Mouse (Mus musculus): Measurements from ENCODE around the gene Tspan6.

Gene Tspan6

DNA sequence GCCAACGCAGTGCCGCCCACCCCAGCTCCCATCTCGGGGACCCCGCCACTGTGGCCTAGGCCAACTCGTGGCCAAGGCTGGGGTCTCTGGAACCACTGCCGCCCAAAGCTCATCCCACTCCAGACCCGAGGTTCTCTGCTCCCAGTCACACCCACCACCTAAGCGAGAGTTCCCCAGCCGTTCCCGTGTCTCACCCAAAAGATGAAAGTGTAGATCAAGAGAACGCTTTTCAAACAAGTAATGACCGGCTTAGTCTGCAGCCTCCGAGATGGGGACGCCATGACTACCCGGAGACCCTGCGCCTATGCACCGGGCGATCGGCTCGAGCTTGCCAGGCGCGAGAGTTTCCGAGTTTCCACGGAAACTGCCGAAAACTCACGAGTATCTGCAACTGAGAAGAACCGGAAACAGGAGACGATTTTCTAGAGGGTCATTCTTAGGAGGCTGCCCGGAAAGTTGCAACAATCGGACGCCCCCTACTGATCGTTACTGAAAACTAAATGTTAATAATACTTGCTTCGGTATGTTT, at the start of gene Tspan6:
Tspan6 (minus strand) TSS at position 416 of the 529 bp plus-strand sequence.
- peak; percentile 77 for DNase-seq (ENCODE audit: low spot score)

DNA sequence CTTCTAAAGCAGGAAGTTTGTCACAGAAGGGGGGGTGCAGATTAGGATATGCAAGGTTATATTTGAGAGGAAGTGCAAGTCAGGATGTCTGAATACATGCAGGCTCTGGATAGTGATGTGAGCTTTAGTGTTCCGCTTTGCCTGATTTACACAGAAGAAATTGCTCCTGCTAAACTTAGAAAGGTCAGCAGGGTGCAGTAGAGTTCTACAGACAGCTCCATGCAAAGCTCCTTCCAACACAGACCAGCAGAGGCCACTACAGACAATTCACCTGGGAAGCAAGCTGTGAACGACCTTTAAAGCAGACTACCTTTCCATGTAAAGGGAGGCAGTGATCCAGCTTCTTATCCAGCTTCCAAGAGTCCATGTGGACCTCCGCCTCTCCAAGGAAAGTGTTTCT, 49.2 kb upstream of the Tspan6 start:
- DNase-seq (ENCODE audit: low spot score) = no peak

DNA sequence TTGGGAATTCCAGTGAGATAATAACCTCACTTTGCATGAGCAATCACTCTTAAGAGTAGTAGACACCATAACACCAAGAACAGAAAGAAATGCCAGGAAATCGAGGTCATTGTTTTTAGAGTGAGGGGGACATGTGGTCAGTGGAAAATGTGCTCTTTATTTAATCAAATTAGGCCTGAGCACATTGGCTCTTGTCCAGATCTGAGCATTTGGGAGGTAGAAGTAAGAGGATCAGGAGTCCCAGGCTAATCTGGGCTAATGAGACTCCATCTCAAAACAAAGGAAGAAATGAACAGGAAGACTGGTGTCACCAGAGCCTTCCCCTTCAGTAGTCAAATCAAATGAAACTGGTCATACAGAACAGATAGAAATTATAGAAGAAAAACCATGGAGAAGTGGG, 41.3 kb upstream of the Tspan6 start:
- no peak for DNase-seq (ENCODE audit: low spot score)

DNA sequence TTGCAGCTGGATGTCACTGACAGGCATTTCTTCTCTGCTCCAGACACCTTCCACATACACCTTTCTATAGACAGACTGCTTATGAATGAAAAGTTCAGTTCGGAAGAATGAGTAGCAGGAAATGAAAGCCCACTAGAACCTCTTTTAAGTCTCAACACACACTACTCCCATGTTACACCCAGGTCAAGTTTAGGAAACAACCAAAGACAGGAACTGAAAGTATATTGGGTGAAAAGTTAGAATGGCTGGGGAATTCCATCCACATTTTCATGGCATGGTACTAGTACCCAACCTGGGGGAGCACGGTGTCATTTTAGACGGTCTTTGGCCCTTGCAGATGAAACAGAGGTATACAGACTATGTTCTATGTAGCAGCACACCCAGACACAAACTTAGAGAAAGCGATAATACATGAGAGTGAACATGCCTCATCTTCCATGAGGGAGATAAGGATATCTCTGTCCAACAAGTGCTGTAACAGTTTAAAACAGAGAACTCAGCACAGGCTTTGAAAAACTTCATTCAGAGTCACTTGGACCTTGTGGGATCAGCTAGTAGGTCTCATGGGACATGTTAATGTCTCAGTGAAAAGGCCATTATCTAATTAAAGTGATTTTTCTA, 38.5 kb upstream of the Tspan6 start:
- DNase-seq (ENCODE audit: low spot score) = no peak

DNA sequence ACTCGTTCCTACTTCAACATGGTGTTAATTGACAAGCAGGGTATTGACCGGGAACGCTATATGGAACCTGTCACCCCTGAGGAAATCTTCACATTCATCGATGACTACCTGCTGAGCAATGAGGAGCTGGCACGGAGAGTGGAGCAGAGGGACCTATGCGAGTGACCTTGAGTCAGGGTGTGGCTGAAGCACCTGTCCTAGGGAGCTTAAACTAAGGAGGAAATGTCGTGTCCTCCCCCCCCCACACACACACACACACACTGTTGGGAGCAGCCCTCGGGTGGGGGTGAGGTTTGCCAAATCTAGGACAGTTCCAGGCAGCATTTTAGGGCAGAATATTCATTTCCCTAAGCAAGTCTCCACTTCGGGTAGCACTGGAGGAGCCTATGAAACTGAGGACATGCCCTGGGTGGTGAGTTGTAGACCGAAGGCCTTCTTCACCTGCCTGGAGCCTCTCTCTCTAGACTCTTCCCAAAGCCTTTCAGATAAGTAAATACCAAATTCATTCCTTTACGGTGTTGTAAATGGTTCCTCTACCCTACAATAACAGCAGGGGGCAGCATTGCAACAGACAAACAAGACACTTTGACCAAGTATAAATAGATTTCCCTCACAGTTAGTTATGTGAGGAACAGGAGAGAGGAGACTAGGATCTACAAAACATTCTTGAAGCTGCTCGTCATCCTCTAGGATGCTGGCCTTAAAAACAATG, 33.2 kb upstream of the Tspan6 start:
- DNase-seq (ENCODE audit: low spot score) = no peak

DNA sequence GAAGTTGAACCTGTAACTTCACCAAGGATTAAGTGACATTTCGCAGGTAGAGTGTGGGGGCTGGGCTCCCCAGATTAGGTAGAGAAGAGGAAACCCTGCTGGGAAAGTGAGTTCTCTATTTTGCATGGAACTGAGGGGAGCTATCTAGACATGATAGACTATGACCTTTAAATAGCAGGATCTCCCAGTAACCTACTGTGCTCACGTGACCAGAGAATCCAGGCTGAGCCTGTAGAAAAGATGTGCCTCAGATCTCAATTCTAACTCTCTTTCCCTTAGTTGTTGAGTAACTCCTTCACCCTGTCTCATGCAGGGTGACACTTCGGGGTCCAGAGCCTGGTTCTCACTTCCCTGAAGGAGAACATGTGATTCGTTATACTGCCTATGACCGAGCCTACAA, 28.5 kb upstream of the Tspan6 start:
- DNase-seq (ENCODE audit: low spot score) = no peak

DNA sequence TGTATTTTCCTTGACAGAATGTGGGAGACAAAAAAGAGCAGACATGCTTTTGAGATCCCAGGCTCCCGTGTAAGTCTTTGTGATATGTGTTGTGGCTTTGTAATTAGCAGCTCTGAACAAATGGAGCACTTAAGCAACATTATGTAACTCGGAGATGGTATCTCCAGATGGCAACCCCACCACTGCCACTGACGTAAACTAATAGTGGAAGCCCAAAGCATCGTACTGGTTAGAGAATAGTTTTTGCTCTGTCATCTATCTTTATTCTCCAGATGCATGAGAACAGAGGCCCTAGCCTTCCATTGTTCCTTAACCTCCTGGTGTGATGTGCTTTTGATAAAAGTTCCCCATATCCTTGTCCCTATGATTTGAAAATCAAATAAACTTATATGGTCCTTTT, 23.0 kb upstream of the Tspan6 start:
- DNase-seq (ENCODE audit: low spot score) = no peak

DNA sequence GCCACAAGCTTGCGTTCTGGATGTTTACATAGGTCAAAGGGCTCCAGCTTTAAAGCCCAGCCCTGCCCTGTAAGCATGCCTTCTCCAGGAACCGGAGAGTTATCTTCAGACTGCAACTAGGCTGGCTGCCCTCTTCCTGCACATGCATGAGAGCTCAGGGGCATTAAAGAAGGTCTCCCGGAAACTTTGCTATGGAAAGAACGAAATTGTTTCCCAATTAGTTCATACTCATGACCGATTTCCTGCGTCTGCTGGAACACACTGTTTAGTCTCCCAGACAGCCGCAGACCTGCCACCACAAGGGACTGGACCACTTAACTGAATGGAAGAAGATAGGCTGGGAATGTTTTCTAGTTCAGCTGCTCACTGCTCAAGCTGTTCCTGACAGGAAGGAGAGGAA, 16.0 kb upstream of the Tspan6 start:
- no peak for DNase-seq (ENCODE audit: low spot score)

DNA sequence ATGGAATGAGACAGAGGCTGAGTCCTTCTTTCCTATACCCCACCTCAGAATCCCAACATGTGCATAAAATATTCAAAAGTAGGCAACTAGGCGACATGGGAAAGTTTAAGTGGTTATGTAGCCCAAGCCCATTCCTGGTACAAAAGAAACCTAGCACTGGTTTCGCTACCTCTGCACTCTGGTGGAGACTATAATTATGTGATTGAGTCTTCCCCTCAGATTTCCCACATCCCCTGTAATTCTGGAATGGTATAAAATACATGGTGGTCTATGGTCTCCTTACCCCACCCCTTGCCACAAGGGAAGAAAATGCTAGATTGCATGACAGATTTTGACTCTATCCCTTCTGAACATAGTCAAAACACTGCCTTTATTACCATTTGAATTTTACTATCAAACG, 14.8 kb upstream of the Tspan6 start:
- no peak for DNase-seq (ENCODE audit: low spot score)

DNA sequence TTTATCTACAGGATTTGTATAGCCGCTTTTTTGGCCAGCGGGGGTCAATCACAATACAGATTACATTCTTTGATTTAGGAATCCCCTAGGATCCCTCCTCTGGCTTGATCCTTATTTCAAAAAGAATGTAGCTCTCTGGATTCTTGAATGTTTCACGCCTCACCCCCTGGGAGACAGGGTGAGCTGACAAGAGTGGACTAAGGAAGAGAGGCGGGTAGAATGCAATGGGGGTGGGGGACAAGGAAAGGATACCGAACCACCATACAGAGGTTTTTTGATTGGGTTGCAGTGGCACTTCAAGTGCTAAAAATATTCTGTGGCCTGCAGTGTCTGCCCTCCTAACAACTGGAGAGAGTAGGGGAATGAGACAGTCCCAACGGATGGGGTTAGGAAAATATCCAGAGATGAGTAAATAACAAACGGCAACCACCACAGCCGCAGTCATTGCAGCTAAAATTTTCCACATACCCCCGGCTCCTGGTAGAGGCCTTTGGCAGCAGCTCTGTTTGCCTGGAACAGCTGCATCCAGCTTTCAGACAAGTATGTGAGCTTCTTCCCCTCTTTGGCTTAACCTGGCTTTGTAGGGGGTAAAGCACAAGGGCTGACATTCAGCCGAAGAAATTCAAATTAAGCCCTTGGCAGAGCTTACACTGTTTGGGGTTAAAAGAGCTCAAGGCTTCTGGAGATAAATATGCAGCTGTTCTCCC, 13.3 kb upstream of the Tspan6 start:
- DNase-seq (ENCODE audit: low spot score) = no peak

DNA sequence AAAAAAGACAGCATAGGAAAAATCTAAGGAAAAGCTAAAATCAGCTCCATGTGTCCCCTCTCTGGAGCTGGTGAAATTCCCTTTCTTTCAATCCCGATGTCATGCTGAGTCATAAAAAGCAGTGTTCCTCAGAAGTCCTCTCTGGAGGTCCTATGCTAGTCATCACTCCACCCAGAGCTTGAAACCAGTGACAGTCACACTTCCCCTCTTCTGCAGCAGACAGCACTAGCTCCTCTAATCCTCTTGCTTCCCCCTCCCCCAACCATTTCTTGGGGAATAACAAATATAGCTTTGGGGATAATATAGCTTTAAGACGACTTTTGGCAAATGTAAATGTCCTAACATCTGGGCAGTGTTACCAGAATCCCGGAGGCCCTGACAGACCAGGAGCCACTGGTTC, 10.0 kb upstream of the Tspan6 start, which contains the start of gene Srpx2:
Srpx2 (plus strand) TSS at position 166 of the 400 bp plus-strand sequence.
- DNase-seq (ENCODE audit: low spot score) = no peak

DNA sequence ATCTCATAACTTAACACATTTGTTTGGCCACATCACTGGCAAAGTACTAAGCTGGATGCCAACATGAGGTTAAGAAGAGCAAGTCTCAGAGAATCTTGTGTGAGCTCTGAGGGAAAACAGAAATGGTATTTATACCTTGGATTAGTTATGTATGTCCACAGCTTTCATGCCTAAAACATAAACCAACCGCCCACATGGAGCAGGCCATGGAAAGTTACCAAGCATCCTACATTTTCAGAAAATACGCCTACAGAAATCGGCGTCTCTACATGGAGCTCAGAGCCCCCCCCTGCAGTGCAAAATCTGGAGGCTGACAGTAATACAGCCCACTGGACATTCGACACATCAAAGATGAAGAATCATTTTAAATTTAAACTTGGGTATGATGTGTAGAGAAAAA, 10.1 kb downstream of the Tspan6 start:
- no peak for DNase-seq (ENCODE audit: low spot score)

DNA sequence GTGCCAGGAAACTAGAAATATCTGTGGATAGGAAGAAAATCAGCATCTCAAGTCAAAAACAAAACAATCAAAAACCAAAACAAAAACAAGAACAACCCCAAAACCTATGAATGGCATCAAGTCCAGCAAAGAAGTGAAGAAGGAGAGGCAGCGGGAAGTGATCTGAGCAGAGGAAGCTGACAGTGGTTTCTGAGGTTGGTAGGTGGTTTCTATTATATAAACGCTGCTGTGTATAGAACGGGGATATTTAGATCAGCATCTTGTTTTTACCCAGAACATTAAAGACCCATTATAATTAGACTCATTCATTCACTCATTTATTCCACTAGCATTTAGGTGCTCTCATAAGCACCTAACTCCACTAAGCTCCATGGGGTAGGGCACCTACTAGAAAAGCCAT, 10.9 kb downstream of the Tspan6 start:
- DNase-seq (ENCODE audit: low spot score) = no peak

DNA sequence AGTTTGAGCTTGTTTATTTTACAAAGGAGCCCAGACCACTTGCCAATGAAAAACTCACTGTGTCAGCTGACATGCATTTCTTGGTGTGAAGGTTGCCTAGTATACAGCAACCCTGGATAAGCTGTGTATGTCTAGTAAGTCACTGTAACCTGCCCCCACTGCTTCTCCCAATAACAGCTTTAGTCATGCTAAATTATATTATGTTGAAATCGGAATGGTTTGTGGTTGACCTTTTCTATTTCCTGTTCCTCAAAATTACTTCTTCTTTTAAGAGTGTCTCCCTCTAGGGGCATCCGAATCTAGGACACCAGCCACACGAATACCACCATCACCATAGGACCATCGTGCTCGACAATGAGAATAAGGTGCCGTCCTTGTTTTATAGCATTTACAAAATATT, 28.5 kb downstream of the Tspan6 start:
- DNase-seq (ENCODE audit: low spot score) = no peak

DNA sequence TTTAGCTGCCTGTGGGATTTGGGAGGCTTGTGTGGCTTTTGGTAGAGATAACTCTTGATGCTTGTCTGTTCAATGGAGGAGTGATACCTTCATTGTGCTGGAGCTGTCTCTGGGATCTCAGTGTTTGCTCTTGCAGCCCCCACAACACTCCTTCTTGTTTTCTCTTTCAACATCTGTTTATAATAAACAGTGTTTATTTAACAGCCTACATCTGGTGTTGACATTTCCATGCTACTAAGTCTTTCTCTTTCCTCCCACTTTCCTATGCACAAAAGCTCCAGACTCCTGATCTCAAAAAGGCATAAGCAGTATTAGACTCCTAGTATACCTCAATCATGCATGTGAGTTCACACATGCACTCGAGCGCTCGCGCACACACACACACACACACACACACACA, 44.6 kb downstream of the Tspan6 start:
- DNase-seq (ENCODE audit: low spot score) = no peak

DNA sequence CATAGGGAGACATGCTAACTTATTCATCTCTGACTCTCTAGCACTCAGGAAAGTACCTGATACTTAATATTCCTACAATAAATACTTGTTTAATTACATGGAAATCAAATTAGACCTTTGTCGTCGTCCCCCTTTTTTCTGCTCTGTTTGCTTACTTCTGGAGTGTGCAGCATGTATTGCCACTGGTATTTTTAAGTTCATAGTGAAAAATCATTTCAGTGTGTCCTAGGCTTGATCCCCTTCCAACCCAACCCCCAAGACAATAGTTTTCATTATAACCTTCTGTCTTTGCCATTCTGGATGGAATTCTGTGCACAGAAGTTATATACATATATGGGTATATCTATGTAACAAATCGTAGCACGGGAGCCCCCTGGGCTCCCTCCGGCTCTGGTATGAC, 47.5 kb downstream of the Tspan6 start, which contains the start of gene Tnmd:
Tnmd (plus strand) TSS at position 301 of the 400 bp plus-strand sequence.
- no peak for DNase-seq (ENCODE audit: low spot score)

Data from ovary, postnatal 36 days (tissue).